Mouse (Mus musculus) heart, embryonic 10.5 days (tissue): ENCODE results near the gene Catip. TPM values are rescaled to one million over a fixed set of nuclear protein-coding genes. Genes with fewer than 3 reads are reported as not detected.
"Not testable (repeated sequence)": the region's sequence is repeated elsewhere in the genome, so short reads cannot be mapped to it uniquely, and the experiment has no call there.

ENCODE experiments used
- DNase-seq: peaks from one replicate; pipeline ENCODE4 v3.0.0-alpha.2; 2017; ENCODE audit warnings: low spot score
- H3K27ac ChIP-seq: fragments of 300-500 bp; sonication (generic); 2 replicates; pipeline ENCODE4 v1.5.1; 2016; ENCODE audit warnings: mild to moderate bottlenecking
- H3K27me3 ChIP-seq: fragments of 300-500 bp; sonication (generic); 2 replicates; pipeline ENCODE4 v1.6.1; 2016; ENCODE audit warnings: mild to moderate bottlenecking; ENCODE audit not compliant: poor library complexity, insufficient read depth, severe bottlenecking
- H3K36me3 ChIP-seq: fragments of 300-500 bp; sonication (generic); 2 replicates; pipeline ENCODE4 v1.6.1; 2016; ENCODE audit warnings: mild to moderate bottlenecking, moderate library complexity
- H3K4me1 ChIP-seq: fragments of 300-500 bp; sonication (generic); 2 replicates; pipeline ENCODE4 v1.6.1; 2016; ENCODE audit warnings: mild to moderate bottlenecking
- H3K4me3 ChIP-seq: fragments of 300-500 bp; sonication (generic); 2 replicates; pipeline ENCODE4 v1.5.1; 2016; ENCODE audit warnings: mild to moderate bottlenecking, moderate library complexity
- H3K9me3 ChIP-seq: fragments of 300-500 bp; sonication (generic); 2 replicates; pipeline ENCODE4 v1.6.1; 2016; ENCODE audit warnings: mild to moderate bottlenecking, moderate library complexity
- WGBS: fragments of 180-500 bp; shearing (Covaris S2); methylation state at CpG from one replicate; pipeline ENCODE4 v1.1.7; 2016; 5-methylcytosine and 5-hydroxymethylcytosine counted together
- polyA plus RNA-seq: library from polyadenylated mRNA; unstranded; fragments of >200 nt; fragmentation: Nextera tagmentation; extraction: Ambion mirVana; gene quantifications from 2 replicates; pipeline ENCODE4 v1.2.1, GENCODE M21; 2016

Gene Catip
- 0.20 and 0.28 TPM in 2 replicates for polyA plus RNA-seq

- 7% methylated on average over 2 of the region's 2 CpGs for WGBS
- Histone ChIP-seq H3K27ac (peak within 1 kb of the TSS; percentile 7; the same call in 1 of the 2 replicates), H3K36me3 (no peaks in the 10 kb centered on the region), H3K4me1 (peaks cover 14% of the 10 kb centered on the region), H3K27me3 (no peaks in the 10 kb centered on the region), H3K9me3 (no peaks in the 10 kb centered on the region), H3K4me3 (0 out of 2 replicates have a peak within 1 kb of the TSS, but pooled peaks have one; percentile 6)
- no peak for DNase-seq
Observed at GRCm38 (mm10) chr1:74361812-74362211, at the start of gene Catip. Gene Catip (plus strand): TSS chr1:74362108.

GRCm38 (mm10) chr1:74313049-74313692 is 48.7 kb upstream of the Catip start:
- no peak for DNase-seq
- H3K27ac ChIP-seq = peak overlapping the region; percentile 67; the same call in 1 of the 2 replicates
- H3K4me3 ChIP-seq = no peak overlapping the region
- WGBS = 2% methylated on average over 3 of the region's 3 CpGs
- H3K36me3 ChIP-seq = no peaks in the 10 kb centered on the region
- H3K9me3 ChIP-seq = no peaks in the 10 kb centered on the region
- H3K27me3 ChIP-seq = no peaks in the 10 kb centered on the region
- H3K4me1 ChIP-seq = peaks cover 37% of the 10 kb centered on the region

GRCm38 (mm10) chr1:74314796-74315195 is 47.1 kb upstream of the Catip start:
- no peak overlapping the region for H3K27ac ChIP-seq
- no peaks in the 10 kb centered on the region for H3K27me3 ChIP-seq
- no peaks in the 10 kb centered on the region for H3K36me3 ChIP-seq
- no peaks in the 10 kb centered on the region for H3K9me3 ChIP-seq
- no peak overlapping the region for H3K4me3 ChIP-seq
- 81% methylated on average over 3 of the region's 3 CpGs for WGBS
- DNase-seq = no peak
- peaks cover 23% of the 10 kb centered on the region for H3K4me1 ChIP-seq

GRCm38 (mm10) chr1:74316114-74316827 is 45.6 kb upstream of the Catip start:
- no peaks in the 10 kb centered on the region for H3K9me3 ChIP-seq
- H3K4me3 ChIP-seq = no peak overlapping the region
- H3K36me3 ChIP-seq = no peaks in the 10 kb centered on the region
- H3K27me3 ChIP-seq = no peaks in the 10 kb centered on the region
- WGBS = 78% methylated on average over 4 of the region's 4 CpGs
- DNase-seq = no peak
- H3K27ac ChIP-seq = no peak overlapping the region
- H3K4me1 ChIP-seq = peaks cover 21% of the 10 kb centered on the region

- H3K9me3 ChIP-seq = no peaks in the 10 kb centered on the region
- no peak overlapping the region for H3K27ac ChIP-seq
- H3K4me1 ChIP-seq = peaks cover 25% of the 10 kb centered on the region
- no peak for DNase-seq
- H3K4me3 ChIP-seq = no peak overlapping the region
- 87% methylated on average over 3 of the region's 3 CpGs for WGBS
- H3K27me3 ChIP-seq = no peaks in the 10 kb centered on the region
- no peaks in the 10 kb centered on the region for H3K36me3 ChIP-seq
Observed at GRCm38 (mm10) chr1:74318711-74319110, 43.2 kb upstream of the Catip start.

- peak overlapping the region; percentile 62; the same call in 1 of the 2 replicates for H3K27ac ChIP-seq
- no peaks in the 10 kb centered on the region for H3K27me3 ChIP-seq
- no peak overlapping the region for H3K4me3 ChIP-seq
- 60% methylated on average over 3 of the region's 3 CpGs for WGBS
- no peaks in the 10 kb centered on the region for H3K9me3 ChIP-seq
- 0 out of 2 replicates have a peak, but pooled peaks cover 3% of the 10 kb centered on the region for H3K36me3 ChIP-seq
- DNase-seq = no peak
- H3K4me1 ChIP-seq = peaks cover 24% of the 10 kb centered on the region
Observed at GRCm38 (mm10) chr1:74321396-74321795, 40.5 kb upstream of the Catip start.

- H3K4me1 ChIP-seq = peaks cover 33% of the 10 kb centered on the region
- not testable (repeated sequence) for H3K9me3 ChIP-seq
- WGBS = 69% methylated on average over 2 of the region's 2 CpGs
Observed at GRCm38 (mm10) chr1:74326916-74327315, 35.0 kb upstream of the Catip start.

GRCm38 (mm10) chr1:74329899-74330431 is 31.9 kb upstream of the Catip start:
- Histone ChIP-seq H3K36me3 (peaks cover 15% of the 10 kb centered on the region; the same call in 1 of the 2 replicates), H3K4me3 (no peak overlapping the region), H3K27ac (no peak overlapping the region), H3K4me1 (peaks cover 41% of the 10 kb centered on the region), H3K9me3 (no peaks in the 10 kb centered on the region), H3K27me3 (no peaks in the 10 kb centered on the region)
- no peak for DNase-seq
- 76% methylated on average over 7 of the region's 7 CpGs for WGBS

More at GRCm38 (mm10) chr1:74326916-74327315, 35.0 kb upstream of the Catip start:
- H3K27ac ChIP-seq, H3K27me3 ChIP-seq, DNase-seq, H3K4me3 ChIP-seq: not testable (repeated sequence)
- H3K36me3 ChIP-seq = peaks cover 15% of the 10 kb centered on the region; the same call in 1 of the 2 replicates

- no peak for DNase-seq
- Histone ChIP-seq H3K4me1 (peaks cover 48% of the 10 kb centered on the region), H3K9me3 (no peaks in the 10 kb centered on the region), H3K27ac (peak overlapping the region; percentile 80; the same call in 1 of the 2 replicates), H3K27me3 (no peaks in the 10 kb centered on the region), H3K4me3 (no peak overlapping the region), H3K36me3 (peaks cover 12% of the 10 kb centered on the region; the same call in 1 of the 2 replicates)
- 73% methylated on average over 4 of the region's 4 CpGs for WGBS
Observed at GRCm38 (mm10) chr1:74331046-74331681, 30.7 kb upstream of the Catip start.

GRCm38 (mm10) chr1:74332241-74332763 is 29.6 kb upstream of the Catip start:
- no peaks in the 10 kb centered on the region for H3K27me3 ChIP-seq
- under 1% methylated on average over 36 of the region's 36 CpGs for WGBS
- peak overlapping the region; percentile 69 for H3K4me3 ChIP-seq
- peak; percentile 98 for DNase-seq
- H3K4me1 ChIP-seq = peaks cover 54% of the 10 kb centered on the region
- no peaks in the 10 kb centered on the region for H3K9me3 ChIP-seq
- peaks cover 12% of the 10 kb centered on the region; the same call in 1 of the 2 replicates for H3K36me3 ChIP-seq
- H3K27ac ChIP-seq = peak overlapping the region; percentile 80

GRCm38 (mm10) chr1:74332930-74333329 is 29.0 kb upstream of the Catip start:
- Histone ChIP-seq H3K4me3 (peak overlapping the region; percentile 69), H3K4me1 (peaks cover 60% of the 10 kb centered on the region), H3K27ac (peak overlapping the region; percentile 80), H3K36me3 (peaks cover 12% of the 10 kb centered on the region; the same call in 1 of the 2 replicates), H3K27me3 (no peaks in the 10 kb centered on the region), H3K9me3 (no peaks in the 10 kb centered on the region)
- 3% methylated on average over 9 of the region's 9 CpGs for WGBS
- DNase-seq = no peak

GRCm38 (mm10) chr1:74334607-74335006 is 27.3 kb upstream of the Catip start:
- Histone ChIP-seq H3K36me3 (no peaks in the 10 kb centered on the region), H3K4me3 (no peak overlapping the region), H3K9me3 (no peaks in the 10 kb centered on the region), H3K4me1 (peaks cover 67% of the 10 kb centered on the region), H3K27me3 (no peaks in the 10 kb centered on the region), H3K27ac (no peak overlapping the region)
- no peak for DNase-seq
- 86% methylated on average over 3 of the region's 3 CpGs for WGBS
